ENCODE assay signal across 10 mouse cellular contexts in the genomic region with DNA sequence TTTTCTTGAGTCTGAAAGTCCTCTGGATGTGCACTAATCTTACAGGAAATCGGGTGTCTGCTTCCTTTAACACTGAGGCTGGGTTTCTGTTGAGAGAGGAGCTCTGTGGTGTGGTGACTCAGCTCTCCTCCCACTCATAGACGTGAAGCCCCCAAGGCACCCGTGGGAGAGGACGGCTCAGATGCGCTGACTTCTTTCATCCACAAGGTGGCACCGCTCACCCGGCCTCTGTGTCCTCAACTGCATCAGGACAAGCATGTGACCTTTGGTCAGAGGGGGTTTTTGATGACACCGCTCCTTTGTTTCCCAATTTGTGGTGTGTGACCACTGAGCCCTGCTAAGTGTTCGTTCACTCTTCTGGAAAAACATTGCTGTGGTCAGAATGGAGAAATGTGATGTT. TPM values are rescaled to one million over a fixed set of nuclear protein-coding genes. Genes with fewer than 3 reads are reported as not detected.
DNase-seq lines count a peak whose midpoint lies in the region; ATAC-seq and TF ChIP-seq lines count a peak whose summit lies in the region.
"Had no signal": no experiment of that assay in that cellular context is flagged by ENCODE, and none has a peak within 500 bp of the region (broad histone marks: within the 10 kb centered on the region; RNA-seq: fewer than 3 reads in every experiment).

No protein-coding gene starts in this region.

- no peaks in the 10 kb centered on the region for H3K27me3 ChIP-seq in forebrain, postnatal 0 days (ENCODE audit: insufficient read depth, low read length)
- no peaks in the 10 kb centered on the region for H3K27me3 ChIP-seq in forebrain, embryonic 14.5 days (replicated peaks; ENCODE audit: control insufficient read depth, insufficient read depth, low read length)
- H3K27me3 ChIP-seq in limb, embryonic 10.5 days (ENCODE audit: low read depth, poor library complexity, severe bottlenecking) = no peaks in the 10 kb centered on the region
- H3K27me3 ChIP-seq in forebrain, embryonic 12.5 days = no peaks in the 10 kb centered on the region
- H3K27me3 ChIP-seq: liver, embryonic 15.5 days; stomach, embryonic 15.5 days had no signal

- peak; percentile 38 for TF ChIP-seq CTCF in forebrain, postnatal 0 days (IDR thresholded peaks at IDR 0.05; ENCODE audit: low read depth)
- peak; percentile 63 for TF ChIP-seq CTCF in bone marrow macrophage, adult 2 months (IDR thresholded peaks at IDR 0.05; ENCODE audit: low read depth, low read length)

- no peaks in the 10 kb centered on the region for H3K36me3 ChIP-seq in forebrain, postnatal 0 days (ENCODE audit: insufficient read depth)
- no peaks in the 10 kb centered on the region for H3K36me3 ChIP-seq in forebrain, embryonic 14.5 days (ENCODE audit: control insufficient read depth, insufficient read depth, low read length)
- peaks cover 29% of the 10 kb centered on the region; the same call in 1 of the 2 replicates for H3K36me3 ChIP-seq in limb, embryonic 10.5 days
- no peaks in the 10 kb centered on the region for H3K36me3 ChIP-seq in forebrain, embryonic 12.5 days (replicated peaks)

- no peak overlapping the region for H3K4me3 ChIP-seq in forebrain, postnatal 0 days (ENCODE audit: low read depth, low read length)
- H3K4me3 ChIP-seq in forebrain, embryonic 14.5 days (ENCODE audit: low read depth, low read length) = no peak overlapping the region
- H3K4me3 ChIP-seq in bone marrow macrophage, adult 2 months (ENCODE audit: insufficient read depth, low read length) = no peak overlapping the region
- H3K4me3 ChIP-seq in limb, embryonic 10.5 days = no peak overlapping the region
- H3K4me3 ChIP-seq in forebrain, embryonic 12.5 days (replicated peaks) = no peak overlapping the region
- H3K4me3 ChIP-seq: liver, embryonic 15.5 days; stomach, embryonic 15.5 days had no signal

- H3K4me1 ChIP-seq in forebrain, postnatal 0 days (ENCODE audit: insufficient read depth) = no peaks in the 10 kb centered on the region
- H3K4me1 ChIP-seq in forebrain, embryonic 14.5 days (ENCODE audit: control insufficient read depth, insufficient read depth, low read length) = no peaks in the 10 kb centered on the region
- H3K4me1 ChIP-seq in bone marrow macrophage, adult 2 months (ENCODE audit: control insufficient read depth, insufficient read depth, low read length) = no peaks in the 10 kb centered on the region
- H3K4me1 ChIP-seq in limb, embryonic 10.5 days = no peaks in the 10 kb centered on the region
- no peaks in the 10 kb centered on the region for H3K4me1 ChIP-seq in forebrain, embryonic 12.5 days
- H3K4me1 ChIP-seq: liver, embryonic 15.5 days; stomach, embryonic 15.5 days had no signal

- no peak for ATAC-seq in forebrain, postnatal 0 days
- no peak for ATAC-seq in forebrain, embryonic 14.5 days
- ATAC-seq in forebrain, embryonic 12.5 days (ENCODE audit: low FRiP score) = no peak

- no peak overlapping the region for H3K4me2 ChIP-seq in forebrain, postnatal 0 days (ENCODE audit: low read depth)
- no peak overlapping the region for H3K4me2 ChIP-seq in forebrain, embryonic 14.5 days (ENCODE audit: low read length)
- H3K4me2 ChIP-seq in forebrain, embryonic 12.5 days = no peak overlapping the region
- H3K4me2 ChIP-seq: liver, embryonic 15.5 days; stomach, embryonic 15.5 days had no signal

- DNase-seq in forebrain, postnatal 0 days = no peak
- no peak for DNase-seq in forebrain, embryonic 14.5 days (ENCODE audit: low spot score)
- DNase-seq in lung, adult 18-20 months = peak; percentile 12 to 13
- DNase-seq in lung, postnatal 36 days = no peak
- DNase-seq in naive thymus-derived CD4-positive, alpha-beta T cell, adult 2 months (ENCODE audit: low read depth) = peak; percentile 76
- no peak for DNase-seq in limb, embryonic 10.5 days (ENCODE audit: low spot score)

- no peak overlapping the region for H3K9ac ChIP-seq in forebrain, postnatal 0 days
- H3K9ac ChIP-seq in forebrain, embryonic 14.5 days (ENCODE audit: low read length) = no peak overlapping the region
- no peak overlapping the region for H3K9ac ChIP-seq in forebrain, embryonic 12.5 days
- H3K9ac ChIP-seq: liver, embryonic 15.5 days; stomach, embryonic 15.5 days had no signal

- H3K27ac ChIP-seq in forebrain, postnatal 0 days (ENCODE audit: low read depth, low read length) = no peak overlapping the region
- H3K27ac ChIP-seq in forebrain, embryonic 14.5 days (ENCODE audit: low read depth, low read length) = no peak overlapping the region
- H3K27ac ChIP-seq in bone marrow macrophage, adult 2 months (ENCODE audit: insufficient read depth, low read depth, low read length) = peak overlapping the region; percentile 43; the same call in 1 of the 2 replicates
- no peak overlapping the region for H3K27ac ChIP-seq in limb, embryonic 10.5 days
- H3K27ac ChIP-seq in forebrain, embryonic 12.5 days = no peak overlapping the region
- H3K27ac ChIP-seq: liver, embryonic 15.5 days; stomach, embryonic 15.5 days had no signal

- H3K9me3 ChIP-seq in forebrain, postnatal 0 days (ENCODE audit: low read length) = 0 out of 2 replicates have a peak, but pooled peaks cover 8% of the 10 kb centered on the region
- peaks cover 32% of the 10 kb centered on the region for H3K9me3 ChIP-seq in forebrain, embryonic 14.5 days (replicated peaks; ENCODE audit: control insufficient read depth, low read length)
- peaks cover 27% of the 10 kb centered on the region; the same call in 1 of the 2 replicates for H3K9me3 ChIP-seq in limb, embryonic 10.5 days (replicated peaks)
- H3K9me3 ChIP-seq in forebrain, embryonic 12.5 days = peaks cover 59% of the 10 kb centered on the region
- H3K9me3 ChIP-seq: stomach, embryonic 15.5 days had no signal

- no peak for TF ChIP-seq POLR2A in bone marrow macrophage, adult 2 months (IDR thresholded peaks at IDR 0.05; ENCODE audit: borderline replicate concordance, low read depth, low read length)

- 78% methylated on average over 9 of the region's 9 CpGs for WGBS in forebrain, postnatal 0 days
- WGBS in forebrain, embryonic 14.5 days = 77% methylated on average over 9 of the region's 9 CpGs
- 68% methylated on average over 9 of the region's 9 CpGs for WGBS in limb, embryonic 10.5 days
- WGBS in forebrain, embryonic 12.5 days = 72% methylated on average over 9 of the region's 9 CpGs

RNA-seq across cellular contexts. Expression of a gene that starts 10.1 kb away (rescaled TPM):
- total RNA-seq in forebrain, postnatal 0 days (2014; rRNA removed) = 19.5 and 19.9 TPM in 2 replicates
- polyA plus RNA-seq in forebrain, postnatal 0 days (2015; fragmentation: Nextera tagmentation; extraction: Ambion mirVana) = 23.8 and 25.1 TPM in 2 replicates
- 6.0 and 6.8 TPM in 2 replicates for polyA plus RNA-seq in forebrain, embryonic 14.5 days (2014; fragmentation: Nextera tagmentation; extraction: Ambion mirVana)
- 74.3 and 77.8 TPM in 2 replicates for polyA plus RNA-seq in bone marrow macrophage, adult 2 months (2012; ENCODE audit: insufficient read depth, insufficient read length, missing spikeins)
- 7.0 and 8.1 TPM in 2 replicates for polyA plus RNA-seq in limb, embryonic 10.5 days (2016; fragmentation: Nextera tagmentation; extraction: Ambion mirVana)
- 4.5 and 5.3 TPM in 2 replicates for polyA plus RNA-seq in forebrain, embryonic 12.5 days (2016; fragmentation: Nextera tagmentation; extraction: Ambion mirVana)

Comparison
In these comparisons a context has a peak if more than half of its experiments do, and no peak if none do; other contexts are left out.
1. DNase-seq: peak in lung, adult 18-20 months (2 of 2) and naive thymus-derived CD4-positive, alpha-beta T cell, adult 2 months (single experiment); none in forebrain, postnatal 0 days (single experiment), forebrain, embryonic 14.5 days (single experiment), lung, postnatal 36 days (single experiment) and limb, embryonic 10.5 days (single experiment).